Mouse (Mus musculus) inflammation-experienced regulatory T-cells, adult 16 weeks (primary cell): ENCODE data around the gene Ly6g6f. TPM values are rescaled to one million over a fixed set of nuclear protein-coding genes. Genes with fewer than 3 reads are reported as not detected.

Experiments
- polyA plus RNA-seq: library from polyadenylated mRNA; unstranded; fragments of 100-300 nt; shearing (Covaris generic); gene quantifications from one replicate; pipeline ENCODE4 v1.2.1, GENCODE M21; 2017

Gene Ly6g6f
- polyA plus RNA-seq, 1 experiment from 2014 or later: not detected

GRCm38 (mm10) chr17:35046681-35047455 lies 38.5 kb downstream of the Ly6g6f start, which contains the start of gene Msh5:
Msh5 (minus strand) TSS chr17:35046745.

Other genes with a start within 250 kb of the Ly6g6f start
- 38.5 TPM for gene Stk19, start 248.7 kb downstream of the Ly6g6f start, polyA plus RNA-seq
- gene Dxo, start 248.6 kb downstream of the Ly6g6f start, polyA plus RNA-seq: 96.4 TPM
- gene Skiv2l, start 235.4 kb downstream of the Ly6g6f start, polyA plus RNA-seq: 169 TPM
- 48.6 TPM for gene Nelfe, start 235.2 kb downstream of the Ly6g6f start, polyA plus RNA-seq
- gene Cfb, start 223.1 kb downstream of the Ly6g6f start, polyA plus RNA-seq: 1.4 TPM
- 0.66 TPM for gene Zbtb12, start 206.1 kb downstream of the Ly6g6f start, polyA plus RNA-seq
- not detected for gene Gm20547, start 203.6 kb downstream of the Ly6g6f start, polyA plus RNA-seq
- gene C2, start 187.3 kb downstream of the Ly6g6f start, polyA plus RNA-seq: 3.3 TPM
- gene Ehmt2, start 187.1 kb downstream of the Ly6g6f start, polyA plus RNA-seq: 45.6 TPM
- not detected for gene Slc44a4, start 171.1 kb downstream of the Ly6g6f start, polyA plus RNA-seq
- gene Neu1, start 154.4 kb downstream of the Ly6g6f start, polyA plus RNA-seq: 107 TPM
- gene Hspa1b, start 126.4 kb downstream of the Ly6g6f start, polyA plus RNA-seq: 15.1 TPM
- gene Gm20481, start 115.7 kb downstream of the Ly6g6f start, polyA plus RNA-seq: not detected
- gene Hspa1a, start 113.5 kb downstream of the Ly6g6f start, polyA plus RNA-seq: 4.3 TPM
- gene Hspa1l, start 112.9 kb downstream of the Ly6g6f start, polyA plus RNA-seq: 0.13 TPM
- gene Lsm2, start 103.7 kb downstream of the Ly6g6f start, polyA plus RNA-seq: 60.3 TPM
- 276 TPM for gene Vars, start 84.6 kb downstream of the Ly6g6f start, polyA plus RNA-seq
- 0.44 TPM for gene Vwa7, start 69.0 kb downstream of the Ly6g6f start, polyA plus RNA-seq
- 4.4 TPM for gene Sapcd1, start 57.6 kb downstream of the Ly6g6f start, polyA plus RNA-seq
- 1.5 TPM for gene Msh5, start 38.9 kb downstream of the Ly6g6f start, polyA plus RNA-seq
- 611 TPM for gene Clic1, start 35.6 kb downstream of the Ly6g6f start, polyA plus RNA-seq
- 2.5 TPM for gene Ddah2, start 26.6 kb downstream of the Ly6g6f start, polyA plus RNA-seq
- gene Ly6g6c, start 20.2 kb downstream of the Ly6g6f start, polyA plus RNA-seq: not detected
- not detected for gene Mpig6b, start 19.4 kb downstream of the Ly6g6f start, polyA plus RNA-seq
- not detected for gene Ly6g6e, start 8.7 kb downstream of the Ly6g6f start, polyA plus RNA-seq
- gene Ly6g6d, start 7.5 kb downstream of the Ly6g6f start, polyA plus RNA-seq: not detected
- 86.4 TPM for gene Abhd16a, start 3.7 kb upstream of the Ly6g6f start, polyA plus RNA-seq
- gene Ly6g5c, start 22.7 kb upstream of the Ly6g6f start, polyA plus RNA-seq: not detected
- gene Ly6g5b, start 29.8 kb upstream of the Ly6g6f start, polyA plus RNA-seq: 2.4 TPM
- gene Gpank1, start 35.8 kb upstream of the Ly6g6f start, polyA plus RNA-seq: 62.3 TPM
- 279 TPM for gene Csnk2b, start 36.4 kb upstream of the Ly6g6f start, polyA plus RNA-seq
- 5.5 TPM for gene D17H6S53E, start 40.8 kb upstream of the Ly6g6f start, polyA plus RNA-seq
- not detected for gene Apom, start 46.4 kb upstream of the Ly6g6f start, polyA plus RNA-seq
- gene Bag6, start 49.6 kb upstream of the Ly6g6f start, polyA plus RNA-seq: 48.9 TPM
- 17.8 TPM for gene Prrc2a, start 79.3 kb upstream of the Ly6g6f start, polyA plus RNA-seq
- 7.4 TPM for gene Aif1, start 90.5 kb upstream of the Ly6g6f start, polyA plus RNA-seq
- 9.5 TPM for gene Lst1, start 102.8 kb upstream of the Ly6g6f start, polyA plus RNA-seq
- 1,703 TPM for gene Ltb, start 108.8 kb upstream of the Ly6g6f start, polyA plus RNA-seq
- 46.9 TPM for gene Tnf, start 116.4 kb upstream of the Ly6g6f start, polyA plus RNA-seq
- 140 TPM for gene Lta, start 119.7 kb upstream of the Ly6g6f start, polyA plus RNA-seq
- gene Gm16181, start 135.2 kb upstream of the Ly6g6f start, polyA plus RNA-seq: 1.6 TPM
- gene Atp6v1g2, start 148.1 kb upstream of the Ly6g6f start, polyA plus RNA-seq: 8.7 TPM
- gene Nfkbil1, start 150.2 kb upstream of the Ly6g6f start, polyA plus RNA-seq: 23.1 TPM
- gene Ddx39b, start 156.1 kb upstream of the Ly6g6f start, polyA plus RNA-seq: 257 TPM
- gene H2-D1, start 177.1 kb upstream of the Ly6g6f start, polyA plus RNA-seq: 7,111 TPM
- gene H2-Q1, start 234.8 kb upstream of the Ly6g6f start, polyA plus RNA-seq: 0.34 TPM